Mouse (Mus musculus) A20 (cell line): Measurements from ENCODE around the gene Acaa1b.

Experiments used
- DNase-seq: peaks from one replicate; pipeline ENCODE4 v3.0.0-alpha.2; 2011; ENCODE audit warnings: low read depth, low spot score

Gene Acaa1b

DNA sequence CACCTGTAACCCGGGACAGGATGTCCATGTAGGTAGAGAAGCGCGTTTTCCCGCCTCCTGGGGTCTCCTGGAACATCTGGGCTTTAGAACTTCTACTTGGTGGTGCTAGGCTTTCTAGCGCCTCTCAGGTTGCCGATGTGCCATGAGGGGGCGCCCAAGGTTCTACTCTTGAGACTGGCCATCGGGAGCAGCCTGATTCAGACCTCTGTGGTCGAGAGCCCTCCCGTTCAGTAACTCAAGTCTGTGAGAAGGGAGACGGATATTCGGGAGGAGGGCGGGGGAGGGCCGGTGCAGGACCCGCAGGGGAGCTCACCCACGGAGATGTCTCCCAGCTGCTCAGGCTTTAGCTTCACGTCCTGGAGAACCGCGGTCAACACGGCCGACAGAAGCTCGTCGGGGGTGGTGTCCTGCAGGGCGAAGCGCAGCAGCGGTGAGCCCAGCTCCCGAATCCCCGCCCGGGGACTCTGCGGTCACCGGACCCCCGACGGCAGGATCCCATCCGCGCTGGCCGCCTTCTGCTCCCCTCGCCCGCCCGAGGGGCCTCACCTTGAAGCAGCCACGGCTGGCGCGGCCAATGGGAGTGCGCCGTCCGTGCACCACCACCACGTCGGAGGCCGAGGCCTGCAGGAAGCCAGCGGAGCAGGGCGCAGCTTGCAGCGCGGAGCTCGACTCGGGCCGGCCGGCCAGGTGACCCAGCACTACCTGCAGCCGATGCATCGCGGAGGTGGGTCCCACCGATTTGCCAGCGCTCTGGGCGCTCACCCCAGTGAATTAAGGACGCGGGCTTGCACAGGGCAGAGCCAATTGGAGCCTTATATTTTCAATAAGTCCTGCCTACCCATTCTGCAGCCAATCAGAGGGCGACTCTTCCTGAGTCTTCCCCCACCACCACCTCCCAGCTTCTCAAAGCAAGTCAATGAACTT lies at the start of gene Acaa1b:
Gene Acaa1b (minus strand): TSS at position 816 of the 924 bp plus-strand sequence.
- peak; percentile 40 for DNase-seq

DNA sequence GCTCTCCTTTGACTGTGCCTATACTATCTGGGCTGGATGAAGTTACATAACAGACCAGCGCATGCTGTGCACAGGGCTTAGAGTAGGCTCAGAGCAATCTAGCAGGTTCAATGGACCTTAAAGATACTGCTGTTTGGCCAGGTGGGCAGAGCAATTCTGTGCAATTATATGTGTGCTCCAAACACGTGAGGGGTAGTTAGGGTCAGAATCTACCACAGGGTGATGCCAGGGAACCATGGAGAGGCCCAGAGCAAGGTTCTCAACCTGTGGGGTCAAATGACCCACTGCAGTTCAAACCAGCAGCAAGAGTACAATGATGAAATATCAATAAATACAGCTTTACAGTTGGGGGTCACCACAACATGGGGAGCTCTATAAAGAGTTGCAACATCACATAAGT lies 49.8 kb upstream of the Acaa1b start:
- DNase-seq = no peak

DNA sequence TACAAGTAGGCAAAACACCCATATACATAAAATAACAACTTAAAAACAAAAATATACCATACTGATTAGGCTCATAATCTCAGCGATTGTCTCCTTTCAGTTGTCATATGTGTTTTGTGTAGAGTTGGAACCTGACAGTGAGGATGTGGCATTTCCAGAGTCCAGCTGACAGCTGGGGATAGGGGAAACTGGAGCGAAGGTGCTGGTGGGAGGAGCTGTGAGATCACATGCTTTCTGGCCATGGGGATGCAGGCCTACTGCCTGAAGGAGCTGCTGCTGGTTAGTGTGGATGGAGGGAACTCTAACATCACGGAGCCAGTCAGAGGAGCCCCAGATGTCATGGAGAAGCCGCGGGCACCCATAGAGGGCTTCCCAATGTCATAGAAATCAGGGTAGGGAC lies 48.9 kb upstream of the Acaa1b start:
- no peak for DNase-seq

DNA sequence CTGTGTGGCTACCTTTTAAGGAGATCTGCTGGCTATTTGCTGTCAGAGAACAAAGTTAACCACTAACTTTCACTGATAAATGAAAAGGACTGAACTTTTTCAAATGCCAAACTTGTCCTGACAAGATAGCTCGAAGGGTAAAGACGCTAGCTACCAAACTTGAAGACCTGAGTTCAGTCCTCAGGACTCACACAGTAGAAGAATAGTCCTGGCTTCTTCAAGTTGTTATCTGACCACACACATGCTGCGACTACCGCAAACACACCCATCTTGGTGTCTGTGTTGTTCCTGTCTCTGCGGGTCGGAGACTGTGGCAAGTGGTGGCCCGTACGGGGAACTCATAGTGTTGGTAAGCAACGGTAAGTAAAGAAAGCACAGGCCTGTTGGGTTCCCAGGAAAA lies 46.7 kb upstream of the Acaa1b start:
- no peak for DNase-seq

DNA sequence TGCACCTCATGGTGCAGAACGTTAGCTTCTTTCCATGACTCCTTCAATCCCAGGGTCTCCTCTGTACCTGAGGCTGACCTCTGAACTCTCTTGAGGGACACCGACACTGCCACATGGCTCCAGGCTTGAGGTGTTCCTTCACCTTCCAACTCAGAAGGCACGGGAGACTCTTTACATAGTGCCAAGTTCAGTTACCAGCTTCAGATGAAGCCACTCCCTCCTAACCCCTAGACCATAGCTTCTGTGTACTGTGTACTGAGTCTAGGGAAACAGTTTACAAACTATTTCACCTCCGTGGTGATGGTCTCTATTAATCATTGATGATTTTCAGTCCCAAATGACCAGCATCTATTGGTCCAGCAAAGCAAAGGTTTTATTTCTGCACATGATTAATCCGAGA lies 44.8 kb upstream of the Acaa1b start:
- DNase-seq = no peak

DNA sequence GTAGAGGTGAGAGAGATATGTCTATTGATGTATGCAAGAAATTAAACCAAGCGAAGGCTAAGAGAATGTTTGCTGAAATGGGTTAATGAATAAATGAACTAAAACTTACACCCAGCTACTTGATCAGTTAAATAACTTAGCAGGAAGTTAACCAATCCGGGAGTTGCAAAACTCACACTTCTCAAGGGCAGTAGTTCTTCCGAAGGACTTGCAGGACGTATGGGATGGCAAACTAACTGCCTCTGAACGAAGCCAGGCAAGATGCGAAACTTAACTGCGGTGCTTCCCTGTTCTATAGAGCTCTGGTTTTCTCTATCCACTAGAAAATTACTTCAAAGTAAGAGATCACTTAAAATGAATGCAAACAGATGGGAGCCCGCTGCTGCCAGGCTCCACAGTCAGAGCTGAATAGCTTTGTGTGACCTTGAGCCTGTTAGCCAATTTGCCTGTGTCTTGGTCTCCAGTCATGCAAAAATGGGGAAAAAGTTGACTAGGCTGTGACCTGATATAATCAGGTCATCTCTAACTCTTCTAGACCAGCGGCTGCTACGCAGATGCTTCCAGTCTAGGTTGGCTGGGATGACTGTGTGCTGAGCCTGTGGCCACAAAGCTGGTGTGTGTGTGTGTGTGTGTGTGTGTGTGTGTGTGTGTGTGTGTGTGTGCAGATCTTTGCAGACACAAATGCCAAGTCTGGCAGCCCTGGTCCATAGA lies 42.4 kb upstream of the Acaa1b start:
- DNase-seq = no peak

DNA sequence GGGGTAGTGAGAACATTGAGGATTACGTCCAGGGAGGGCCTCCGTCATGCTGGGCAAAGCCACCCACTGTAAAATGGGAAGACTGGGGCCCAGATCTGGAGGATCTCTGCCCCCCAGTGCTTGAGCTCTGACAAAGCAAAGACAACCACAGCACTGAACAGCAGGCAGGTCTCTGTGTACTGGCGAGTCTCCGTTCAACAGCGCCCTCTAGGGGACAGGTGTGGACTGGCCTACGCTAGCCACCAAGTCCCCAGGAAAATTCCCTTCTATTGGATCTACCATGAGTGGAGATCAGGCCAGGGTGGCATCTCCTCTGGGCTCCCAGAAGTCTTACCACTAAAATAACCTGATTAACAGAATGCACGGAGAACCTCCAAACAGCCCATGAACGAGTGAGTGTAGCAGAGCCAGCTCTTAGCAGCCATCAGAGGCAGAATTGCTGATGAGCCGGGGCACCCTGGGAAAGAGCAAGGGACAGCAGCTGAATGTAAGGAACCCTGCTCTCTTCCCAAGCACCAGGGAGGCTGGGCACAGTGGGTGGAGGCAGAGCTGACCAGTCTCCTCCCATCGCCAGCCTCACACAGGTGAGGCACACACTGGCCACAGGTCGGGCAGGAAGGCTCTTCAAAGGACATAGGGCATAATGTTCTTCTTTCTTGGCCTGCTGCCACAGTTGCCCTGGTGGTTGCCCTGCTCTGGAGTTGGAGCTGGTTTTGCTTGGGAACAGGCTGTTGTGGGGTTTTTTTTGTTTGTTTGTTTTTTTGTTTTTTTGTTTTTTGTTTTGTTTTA lies 35.5 kb upstream of the Acaa1b start:
- DNase-seq = peak; percentile 49

DNA sequence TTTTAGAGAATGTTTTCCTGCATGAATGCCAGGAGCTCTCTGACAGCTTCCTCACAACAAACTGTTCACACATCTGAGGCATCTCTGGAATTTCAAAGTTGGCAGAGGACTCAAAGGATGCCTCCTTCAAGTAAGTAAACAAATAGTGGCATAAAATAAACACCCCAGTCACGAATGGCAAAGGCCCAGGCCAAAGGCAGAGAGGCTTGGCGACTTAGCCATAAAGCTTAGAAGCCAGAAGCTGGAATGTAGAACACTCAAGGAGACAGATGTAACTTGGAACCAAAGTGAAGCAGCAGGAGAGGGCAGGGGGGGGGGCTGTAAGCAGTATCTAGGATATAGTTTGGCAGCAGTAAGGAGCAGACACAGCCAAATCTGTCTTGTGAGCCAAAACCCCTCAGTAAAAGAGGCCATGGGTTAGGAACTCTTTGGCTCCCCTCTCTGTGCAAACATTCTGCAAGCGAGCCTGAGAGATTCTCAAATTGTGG lies 24.4 kb upstream of the Acaa1b start:
- DNase-seq = no peak

DNA sequence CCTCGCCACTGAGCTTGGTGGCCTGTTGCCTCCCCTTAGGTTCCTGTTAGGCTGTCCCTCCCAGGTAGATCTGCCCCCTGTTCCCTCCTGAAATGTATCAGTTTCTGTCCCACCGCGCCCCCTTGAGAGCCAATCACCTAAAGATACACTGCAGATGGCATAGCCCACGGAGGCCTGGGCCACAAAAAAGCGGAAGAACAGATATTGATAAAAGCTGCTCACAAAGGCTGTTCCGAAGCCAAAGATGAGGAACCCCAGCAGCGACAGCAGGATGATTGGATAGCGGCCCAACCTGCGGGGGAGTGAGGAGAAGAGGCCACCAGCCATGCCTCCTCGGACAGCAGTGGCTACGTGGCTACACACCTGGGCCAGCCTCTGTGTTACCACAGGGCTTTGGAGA lies 22.4 kb upstream of the Acaa1b start:
- no peak for DNase-seq

DNA sequence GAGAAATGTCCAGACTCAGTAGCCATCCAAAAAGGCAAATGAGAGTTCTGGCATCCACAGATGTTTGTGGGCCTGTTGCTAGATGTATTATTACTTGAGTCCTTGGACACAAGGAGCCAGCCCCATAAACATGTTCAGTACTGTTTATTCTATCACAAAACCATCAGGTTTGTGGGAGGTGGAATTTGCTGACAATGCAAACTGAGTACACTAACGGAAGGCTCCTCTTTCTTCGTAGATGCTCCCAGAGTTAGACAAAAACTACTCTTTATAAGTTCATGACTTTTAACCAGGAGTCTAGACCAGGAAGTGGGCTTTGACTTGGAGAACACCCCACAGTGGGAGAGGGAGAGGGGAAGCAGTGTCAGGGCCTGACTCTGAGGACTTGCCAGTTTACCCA lies 10.7 kb upstream of the Acaa1b start:
- DNase-seq = no peak

DNA sequence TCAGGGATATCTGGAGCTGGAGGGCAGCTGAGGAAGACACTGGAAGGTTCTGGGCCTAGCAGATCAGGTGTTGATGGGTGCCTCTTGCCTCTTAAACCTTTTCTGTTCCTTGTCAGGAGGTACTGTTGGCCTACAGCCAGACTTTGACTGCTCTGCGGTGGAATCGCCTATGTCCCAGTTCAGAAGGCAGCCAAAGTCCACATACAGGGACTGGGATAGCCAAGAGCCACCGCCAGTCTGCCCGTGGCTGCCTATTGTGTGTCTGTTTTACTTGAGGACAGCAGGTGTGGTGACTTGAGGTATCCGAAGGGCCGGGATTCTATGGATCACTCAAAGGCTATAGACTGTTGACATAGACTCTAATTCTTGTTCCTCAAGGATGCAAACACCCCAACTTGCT lies 8.7 kb upstream of the Acaa1b start:
- DNase-seq = no peak

DNA sequence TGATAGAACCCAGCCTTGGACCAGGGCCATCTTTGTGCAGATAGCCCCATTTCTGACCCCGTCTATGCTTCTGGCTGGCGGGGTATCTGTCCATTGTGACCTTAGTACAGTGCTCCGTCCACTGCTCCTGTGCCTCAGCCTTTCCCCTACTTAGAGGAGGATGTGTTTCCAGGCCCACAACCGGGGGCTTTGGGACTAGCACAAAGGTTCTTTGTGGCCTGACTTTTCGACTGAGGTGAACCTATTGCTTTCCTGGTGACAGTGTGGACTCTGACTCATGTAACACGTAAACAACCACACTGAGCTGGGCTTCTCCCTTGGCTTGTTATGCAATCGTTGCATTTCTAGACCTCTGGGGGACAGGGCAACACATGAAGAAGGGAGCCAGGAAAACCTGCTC lies 7.8 kb upstream of the Acaa1b start:
- DNase-seq = no peak

DNA sequence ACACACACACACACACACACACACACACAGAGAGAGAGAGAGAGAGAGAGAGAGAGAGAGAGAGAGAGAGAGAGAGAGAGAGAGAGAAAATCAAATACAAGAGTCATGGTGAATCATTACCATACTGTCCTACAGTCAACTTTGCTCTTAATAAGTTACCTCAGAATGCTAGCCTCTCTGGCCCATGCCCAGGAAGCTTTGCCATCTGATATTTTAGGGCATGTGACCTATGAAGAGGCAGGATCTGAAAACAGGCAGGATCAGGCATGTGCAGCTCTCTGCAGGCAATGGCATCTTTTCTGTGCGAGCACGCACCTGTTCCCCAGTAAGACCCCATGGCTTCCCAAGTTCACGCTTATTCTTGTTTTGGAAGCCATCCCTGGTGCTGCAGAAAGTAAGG lies 3.8 kb upstream of the Acaa1b start:
- DNase-seq = no peak

DNA sequence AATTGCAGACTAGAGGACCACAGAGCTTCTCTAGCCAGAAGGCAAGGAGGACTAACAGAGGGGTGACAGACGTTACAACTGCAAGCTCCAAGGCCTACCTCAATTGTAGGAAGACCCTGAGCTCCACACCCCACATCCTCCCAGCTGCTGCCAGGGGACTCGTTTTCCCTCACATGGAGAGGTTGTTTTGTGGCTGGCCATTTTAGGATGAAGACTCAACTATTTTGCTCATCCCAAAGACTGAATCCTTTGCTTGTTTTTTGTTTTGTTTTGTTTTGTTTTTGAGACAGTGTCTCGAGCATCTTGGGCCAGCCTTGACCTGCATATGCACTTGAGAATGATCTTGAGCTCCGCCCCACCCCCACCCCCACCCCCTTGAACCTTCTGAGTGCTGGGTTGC lies 2.0 kb upstream of the Acaa1b start, which contains the start of gene Gm47289:
Gene Gm47289 (plus strand): TSS at position 301 of the 400 bp plus-strand sequence.
- DNase-seq = no peak

DNA sequence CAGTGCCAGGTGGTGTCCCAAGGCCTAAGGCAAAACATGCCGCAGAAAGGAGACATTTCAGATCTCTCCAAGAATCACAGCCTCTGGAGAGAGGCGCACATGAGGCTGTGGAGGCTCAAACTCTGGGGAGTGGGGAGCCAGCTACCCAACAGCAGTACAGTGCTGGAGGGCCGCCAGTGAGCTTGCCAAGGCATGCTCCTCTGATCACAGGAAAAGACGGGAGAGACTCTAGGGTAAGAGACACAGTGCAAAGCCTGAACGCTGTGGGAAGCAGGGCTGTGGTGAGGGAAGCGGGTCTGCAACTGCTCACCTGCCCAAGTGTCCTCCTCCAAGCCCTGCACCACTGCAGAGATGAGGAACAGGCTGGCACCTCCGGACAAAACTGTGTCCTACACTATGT lies 1.1 kb downstream of the Acaa1b start:
- DNase-seq = no peak

DNA sequence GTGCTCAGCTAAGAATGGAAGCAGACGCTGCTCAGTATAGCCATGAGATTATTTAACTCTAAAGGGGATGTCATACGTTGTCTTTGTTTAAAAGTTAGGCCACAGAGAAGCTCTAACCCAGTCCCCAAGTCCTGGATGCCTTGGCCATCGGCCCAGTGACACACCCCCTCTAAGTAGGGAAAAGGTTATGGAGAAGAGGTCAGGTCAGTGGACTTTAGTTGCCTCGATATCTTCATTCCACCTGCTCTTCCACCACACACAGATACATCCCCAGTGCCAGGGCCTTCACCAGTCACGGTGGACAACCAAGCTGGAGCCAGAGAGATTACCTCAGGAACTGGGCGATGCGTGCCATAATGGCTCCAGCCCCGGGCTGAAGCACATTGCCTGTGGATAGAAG lies 1.5 kb downstream of the Acaa1b start:
- no peak for DNase-seq

DNA sequence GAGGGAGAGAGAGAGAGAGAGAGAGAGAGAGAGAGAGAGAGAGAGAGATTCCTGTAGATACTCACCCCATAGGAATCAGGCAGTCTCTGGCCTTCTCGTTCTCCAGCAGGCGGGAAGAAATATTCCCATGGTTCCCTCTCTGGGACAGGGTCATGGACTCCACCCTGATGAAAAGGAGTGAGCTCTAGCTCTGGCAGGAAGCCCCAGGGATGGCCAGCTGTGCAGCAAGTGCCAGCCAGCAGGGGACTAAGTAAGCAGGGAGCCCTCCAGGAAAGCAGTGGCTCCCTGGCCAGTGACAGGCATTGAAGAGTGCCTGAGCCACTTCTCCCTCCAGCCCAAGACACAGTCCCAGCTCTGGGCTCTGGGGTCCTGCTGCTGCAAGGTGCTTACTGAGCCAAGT lies 5.1 kb downstream of the Acaa1b start:
- no peak for DNase-seq

DNA sequence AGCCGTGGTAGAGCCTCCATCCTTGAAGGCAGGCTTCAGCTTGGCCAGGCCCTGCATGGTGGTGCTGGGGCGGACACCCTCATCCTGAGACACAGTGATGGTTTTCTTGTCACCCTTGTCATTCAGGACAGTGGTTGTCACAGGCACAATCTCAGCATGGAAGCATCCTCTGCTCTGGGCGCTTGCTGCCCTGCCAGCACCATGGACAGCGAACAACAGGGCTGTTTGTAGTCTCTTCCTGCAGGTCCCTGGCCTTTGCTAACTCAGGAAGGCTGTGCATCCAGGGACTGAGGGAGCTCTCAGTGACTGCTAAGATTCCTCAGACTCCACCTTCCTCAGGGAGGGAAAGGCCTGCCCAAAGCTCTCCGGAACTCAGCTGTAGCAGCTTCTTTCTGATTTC lies 7.3 kb downstream of the Acaa1b start:
- peak; percentile 32 for DNase-seq

DNA sequence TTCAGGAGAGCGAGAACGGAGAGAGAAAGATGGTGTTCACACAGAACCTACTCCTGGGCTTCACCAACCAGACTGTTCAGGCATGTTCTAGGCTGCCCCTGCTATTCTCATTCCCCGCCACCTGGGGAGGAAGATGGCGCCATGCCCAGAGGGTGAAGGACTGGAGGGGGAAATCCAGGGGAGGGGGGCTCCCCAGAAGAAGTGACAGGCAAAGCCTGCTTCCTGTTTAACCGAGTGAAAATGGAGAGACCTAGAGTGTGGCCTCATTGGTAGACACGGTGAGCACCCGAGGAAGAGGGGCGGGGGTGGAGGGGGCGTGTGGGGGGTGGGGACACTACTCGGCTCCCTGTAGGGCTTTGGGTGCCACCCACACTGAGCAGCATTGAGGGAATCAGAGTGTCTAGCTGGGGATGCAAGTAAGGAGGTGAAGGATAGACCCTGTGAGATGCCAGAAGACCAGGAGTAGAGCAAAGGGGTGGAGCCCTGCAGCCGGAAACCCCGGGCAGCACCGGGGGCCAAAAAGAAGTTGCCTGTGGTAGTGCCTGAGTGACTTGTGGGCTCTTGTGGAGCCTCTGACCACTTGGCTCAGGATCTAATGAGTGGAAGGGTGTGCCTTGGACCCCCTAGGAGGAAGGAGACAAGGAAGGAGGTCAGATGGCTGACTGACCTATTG lies 10.7 kb downstream of the Acaa1b start:
- no peak for DNase-seq

DNA sequence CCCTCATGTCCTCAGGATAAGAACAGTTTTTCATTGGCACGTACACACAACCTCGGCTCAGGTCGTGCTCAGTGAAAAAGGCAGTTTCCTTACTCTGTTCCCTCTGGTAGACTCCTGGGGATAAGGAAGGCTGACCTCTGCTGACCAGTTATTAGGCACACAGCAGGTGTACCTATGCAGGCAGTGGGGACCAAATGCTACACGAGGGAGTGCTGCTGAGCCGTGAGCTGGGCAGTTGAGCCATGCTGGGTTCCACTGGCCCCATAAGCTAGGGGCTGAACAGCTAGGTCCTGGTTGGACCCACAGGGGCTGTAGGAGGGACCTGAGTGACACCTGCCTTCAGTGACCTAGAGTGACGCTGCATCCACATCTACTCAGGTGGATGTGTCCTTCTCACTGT lies 11.3 kb downstream of the Acaa1b start:
- DNase-seq = no peak

DNA sequence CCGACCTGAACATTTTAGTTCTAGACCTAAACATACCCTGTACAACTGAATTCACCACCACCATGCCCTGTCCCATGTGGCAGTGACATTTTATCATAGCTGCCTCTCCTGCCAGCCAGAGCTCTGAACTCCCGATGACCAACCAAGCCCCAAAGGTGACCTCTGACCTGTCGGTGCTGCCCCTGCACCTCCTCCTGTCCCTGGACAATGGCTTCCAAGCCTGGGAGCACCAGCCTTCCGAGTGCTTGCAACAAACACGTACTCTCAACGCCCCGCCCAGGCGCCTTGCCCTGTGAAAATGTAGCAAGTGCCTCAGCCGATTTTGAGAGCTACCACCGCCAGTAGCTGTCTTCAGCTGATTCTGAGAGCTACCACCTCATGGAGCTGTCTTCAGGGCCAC lies 11.8 kb downstream of the Acaa1b start:
- DNase-seq = no peak
